Mouse (Mus musculus) heart, adult 2 months (tissue): ENCODE data around the gene 4933424G06Rik.

ENCODE experiments used
- CTCF ChIP-seq: fragments of 200-600 bp; IDR thresholded peaks from 2 replicates; pipeline ENCODE4 v1.8.1; 2022; ENCODE audit warnings: antibody characterized with exemption, mild to moderate bottlenecking, moderate library complexity
- POLR2A ChIP-seq: fragments of 200-500 bp; IDR thresholded peaks from 2 replicates; pipeline ENCODE4 v1.6.1; 2011; ENCODE audit warnings: mild to moderate bottlenecking, low read depth, low read length, control low read depth; ENCODE audit not compliant: insufficient read depth

DNA sequence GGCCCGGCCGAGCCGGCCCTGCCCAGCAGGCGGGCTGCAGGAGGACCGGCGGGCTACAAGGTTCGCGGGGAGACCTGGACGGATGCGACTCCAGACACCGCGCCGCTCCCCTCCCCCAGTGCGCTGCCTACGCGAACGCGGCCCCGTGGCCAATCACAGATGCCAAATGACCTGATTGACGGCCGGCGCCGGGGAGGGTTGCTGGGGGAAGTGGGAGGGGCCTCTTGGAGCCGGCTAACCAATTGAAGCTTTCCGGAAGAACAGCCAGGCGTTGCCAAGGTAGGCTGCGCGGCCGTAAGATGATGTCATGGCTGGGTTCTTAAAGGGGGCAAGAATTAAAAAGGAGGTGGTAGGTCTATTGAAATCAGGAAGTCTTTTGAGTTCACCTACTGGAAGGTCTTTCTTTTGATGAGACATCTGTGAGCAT is at the start of gene 4933424G06Rik:
- TF ChIP-seq CTCF (no peak), POLR2A (peak; percentile 76)
